Mouse (Mus musculus) embryonic fibroblast, embryonic 13.5 days (primary cell): ENCODE measurements around the gene Gigyf1. TPM values are rescaled to one million over a fixed set of nuclear protein-coding genes. Genes with fewer than 3 reads are reported as not detected.

ENCODE experiments used
- H3K27ac ChIP-seq: 2 replicates; pipeline ENCODE4 v1.5.1; 2012; ENCODE audit warnings: low read length, control low read depth, inconsistent platforms; ENCODE audit not compliant: insufficient read depth
- H3K4me1 ChIP-seq: 2 replicates; pipeline ENCODE4 v1.6.1; 2011; ENCODE audit warnings: low read length; ENCODE audit not compliant: control insufficient read depth, insufficient read depth
- H3K4me3 ChIP-seq: 2 replicates; pipeline ENCODE4 v1.5.1; 2011; ENCODE audit warnings: mild to moderate bottlenecking, control low read depth, low read length; ENCODE audit not compliant: insufficient read depth
- CTCF ChIP-seq: IDR thresholded peaks from 2 replicates; pipeline ENCODE4 v1.5.1; 2011; ENCODE audit warnings: mild to moderate bottlenecking, control low read depth, low read length, moderate library complexity, borderline replicate concordance; ENCODE audit not compliant: insufficient read depth
- POLR2A ChIP-seq: IDR thresholded peaks from 2 replicates; pipeline ENCODE4 v1.6.1; 2011; ENCODE audit warnings: low read depth, mild to moderate bottlenecking, control low read depth, low read length, moderate library complexity
- polyA plus RNA-seq: library from polyadenylated mRNA; stranded (reverse); fragments of >200 nt; gene quantifications from 2 replicates; pipeline ENCODE4 v1.2.4, GENCODE M21; 2011; ENCODE audit warnings: low read depth; ENCODE audit not compliant: missing spikeins, insufficient read length

Gene Gigyf1
- polyA plus RNA-seq, 1 experiment = 17.7 TPM

- H3K4me1 ChIP-seq = 0 out of 2 replicates have a peak, but pooled peaks cover 5% of the 10 kb centered on the region
- TF ChIP-seq POLR2A (no peak), CTCF (no peak)
- H3K27ac ChIP-seq = no peak overlapping the region
- H3K4me3 ChIP-seq = no peak overlapping the region
These were observed 7.2 kb downstream of the Gigyf1 start for GRCm38 (mm10) chr5:137525511-137525910.

- TF ChIP-seq POLR2A (no peak), CTCF (no peak)
- no peak overlapping the region for H3K27ac ChIP-seq
- no peak overlapping the region for H3K4me3 ChIP-seq
These were observed 8.0 kb downstream of the Gigyf1 start for GRCm38 (mm10) chr5:137526192-137526936.

GRCm38 (mm10) chr5:137527413-137527812, 9.1 kb downstream of the Gigyf1 start:
- H3K4me1 ChIP-seq = 0 out of 2 replicates have a peak, but pooled peaks cover 5% of the 10 kb centered on the region
- H3K4me3 ChIP-seq = no peak overlapping the region
- no peak for TF ChIP-seq CTCF
- no peak for TF ChIP-seq POLR2A
- no peak overlapping the region for H3K27ac ChIP-seq

More at GRCm38 (mm10) chr5:137526192-137526936, 8.0 kb downstream of the Gigyf1 start:
- 0 out of 2 replicates have a peak, but pooled peaks cover 5% of the 10 kb centered on the region for H3K4me1 ChIP-seq

GRCm38 (mm10) chr5:137528247-137528968, 10.1 kb downstream of the Gigyf1 start:
- Histone ChIP-seq H3K4me3 (no peak overlapping the region), H3K4me1 (0 out of 2 replicates have a peak, but pooled peaks cover 5% of the 10 kb centered on the region), H3K27ac (no peak overlapping the region)
- TF ChIP-seq POLR2A (no peak), CTCF (no peak)

- Histone ChIP-seq H3K4me3 (no peak overlapping the region), H3K4me1 (peaks cover 8% of the 10 kb centered on the region; the same call in 1 of the 2 replicates), H3K27ac (no peak overlapping the region)
- TF ChIP-seq POLR2A = no peak
- TF ChIP-seq CTCF = no peak
These were observed 11.1 kb downstream of the Gigyf1 start for GRCm38 (mm10) chr5:137529221-137529995.

GRCm38 (mm10) chr5:137530075-137530474, 11.7 kb downstream of the Gigyf1 start:
- Histone ChIP-seq H3K4me1 (peaks cover 8% of the 10 kb centered on the region; the same call in 1 of the 2 replicates), H3K4me3 (peak overlapping the region; percentile 50), H3K27ac (peak overlapping the region; percentile 17)
- TF ChIP-seq CTCF (no peak), POLR2A (no peak)

GRCm38 (mm10) chr5:137530588-137531413, 12.5 kb downstream of the Gigyf1 start:
- H3K4me3 ChIP-seq = peak overlapping the region; percentile 97
- H3K27ac ChIP-seq = peak overlapping the region; percentile 77
- peaks cover 8% of the 10 kb centered on the region; the same call in 1 of the 2 replicates for H3K4me1 ChIP-seq
- TF ChIP-seq CTCF (no peak), POLR2A (peak; percentile 49)

- Histone ChIP-seq H3K27ac (peak overlapping the region; percentile 97), H3K4me3 (peak overlapping the region; percentile 97), H3K4me1 (peaks cover 8% of the 10 kb centered on the region; the same call in 1 of the 2 replicates)
- TF ChIP-seq POLR2A (peak; percentile 16; the same call in 1 of the 2 replicates), CTCF (no peak)
These were observed 13.2 kb downstream of the Gigyf1 start for GRCm38 (mm10) chr5:137531414-137532130.
